Mouse (Mus musculus): ENCODE data around the gene Slc38a10. TPM values are rescaled to one million over a fixed set of nuclear protein-coding genes. Genes with fewer than 3 reads are reported as not detected.

Gene Slc38a10
- total RNA-seq (2021), result 100 to 1,000 TPM; 113 to 117 TPM
- long read RNA-seq, experiment 1, full-length matches to known transcripts, result 35 of 121 reads
- long read RNA-seq, experiment 1, partial matches to known transcripts, result 30 of 121 reads
- long read RNA-seq, experiment 1, other reads (novel, unspliced or antisense), result 56 of 121 reads
- long read RNA-seq, experiment 2, full-length matches to known transcripts, result 19 of 64 reads
- long read RNA-seq, experiment 2, partial matches to known transcripts, result 18 of 64 reads
- long read RNA-seq, experiment 2, other reads (novel, unspliced or antisense), result 27 of 64 reads

- DNase-seq, result peak; percentile 100
Observed at GRCm38 (mm10) chr11:120151113-120151494, at the start of gene Slc38a10. TSS of gene Slc38a10 (minus strand) at chr11:120151346.

GRCm38 (mm10) chr11:120200621-120201020 is 49.5 kb upstream of the Slc38a10 start:
- DNase-seq, result no peak

GRCm38 (mm10) chr11:120199766-120200165 is 48.6 kb upstream of the Slc38a10 start:
- DNase-seq, result no peak

GRCm38 (mm10) chr11:120198831-120199230 is 47.7 kb upstream of the Slc38a10 start:
- no peak for DNase-seq

- no peak for DNase-seq
Observed at GRCm38 (mm10) chr11:120190526-120191412, 39.6 kb upstream of the Slc38a10 start.

- DNase-seq, result peak; percentile 100
Observed at GRCm38 (mm10) chr11:120189459-120190312, 38.5 kb upstream of the Slc38a10 start.

- DNase-seq, result peak; percentile 70
Observed at GRCm38 (mm10) chr11:120188481-120189441, 37.6 kb upstream of the Slc38a10 start.

GRCm38 (mm10) chr11:120188102-120188480 is 36.9 kb upstream of the Slc38a10 start:
- peak; percentile 70 for DNase-seq

- peak; percentile 61 for DNase-seq
Observed at GRCm38 (mm10) chr11:120187236-120188101, 36.3 kb upstream of the Slc38a10 start.

GRCm38 (mm10) chr11:120186821-120187235 is 35.7 kb upstream of the Slc38a10 start:
- peak; percentile 62 for DNase-seq

- peak; percentile 17 for DNase-seq
Observed at GRCm38 (mm10) chr11:120186145-120186740, 35.1 kb upstream of the Slc38a10 start.

- peak; percentile 85 for DNase-seq
Observed at GRCm38 (mm10) chr11:120185316-120186141, 34.4 kb upstream of the Slc38a10 start.

- peak; percentile 75 for DNase-seq
Observed at GRCm38 (mm10) chr11:120184371-120185315, 33.5 kb upstream of the Slc38a10 start.

- no peak for DNase-seq
Observed at GRCm38 (mm10) chr11:120183708-120184107, 32.6 kb upstream of the Slc38a10 start.

GRCm38 (mm10) chr11:120183180-120183579 is 32.0 kb upstream of the Slc38a10 start:
- no peak for DNase-seq

GRCm38 (mm10) chr11:120182396-120183030 is 31.4 kb upstream of the Slc38a10 start:
- DNase-seq, result peak; percentile 40

GRCm38 (mm10) chr11:120181379-120181778 is 30.2 kb upstream of the Slc38a10 start:
- no peak for DNase-seq
